Mouse (Mus musculus): ENCODE measurements around the gene Cbr4.

Gene Cbr4

DNA sequence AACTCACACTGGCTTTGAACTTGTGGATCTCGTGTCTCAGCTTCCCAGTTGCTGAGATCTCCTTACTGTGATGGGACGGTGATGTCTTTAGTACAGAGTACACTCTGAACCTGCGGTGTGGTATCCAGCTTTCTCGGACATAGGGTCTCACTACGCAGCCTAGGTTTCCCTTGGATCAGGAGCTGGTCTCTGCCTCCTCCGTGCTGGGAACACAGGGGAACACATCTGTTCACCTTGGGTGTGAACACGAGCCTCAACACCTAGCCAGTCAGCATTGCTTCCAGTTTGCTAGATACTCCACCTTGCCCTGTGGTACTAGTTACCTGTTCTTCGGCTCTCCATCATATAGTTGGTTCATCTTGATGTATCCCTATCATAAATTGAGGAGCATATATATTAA is 1.1 kb downstream of the Cbr4 start:
- no peak for DNase-seq (ENCODE audit: low read depth, low spot score)

GRCm38 (mm10) chr8:61497110-61497509 is 9.6 kb downstream of the Cbr4 start:
- no peak for DNase-seq (ENCODE audit: low read depth, low spot score)

GRCm38 (mm10) chr8:61499035-61499434 is 11.5 kb downstream of the Cbr4 start:
- DNase-seq (ENCODE audit: low read depth, low spot score): peak; percentile 34

- DNase-seq (ENCODE audit: low read depth, low spot score): no peak
Measured at GRCm38 (mm10) chr8:61500914-61501313, 13.4 kb downstream of the Cbr4 start.

DNA sequence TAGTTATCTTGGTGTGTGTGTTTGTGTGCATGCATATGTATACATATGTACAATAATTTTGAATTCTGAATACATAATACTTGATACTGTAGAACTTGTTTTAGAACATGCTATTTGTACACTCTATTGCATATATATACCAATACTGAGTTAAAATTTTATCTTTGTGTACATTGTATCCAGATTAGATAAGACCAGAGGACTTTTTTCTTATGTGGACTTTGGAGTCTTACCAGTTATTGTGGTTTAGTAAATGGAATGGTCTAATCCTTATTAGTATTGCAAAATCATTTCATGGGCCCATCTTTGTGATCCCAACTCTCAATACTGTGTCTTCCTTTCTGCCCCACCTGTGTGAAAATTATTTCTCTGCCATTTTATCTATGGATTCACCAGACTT is 14.7 kb downstream of the Cbr4 start:
- DNase-seq (ENCODE audit: low read depth, low spot score): no peak

DNA sequence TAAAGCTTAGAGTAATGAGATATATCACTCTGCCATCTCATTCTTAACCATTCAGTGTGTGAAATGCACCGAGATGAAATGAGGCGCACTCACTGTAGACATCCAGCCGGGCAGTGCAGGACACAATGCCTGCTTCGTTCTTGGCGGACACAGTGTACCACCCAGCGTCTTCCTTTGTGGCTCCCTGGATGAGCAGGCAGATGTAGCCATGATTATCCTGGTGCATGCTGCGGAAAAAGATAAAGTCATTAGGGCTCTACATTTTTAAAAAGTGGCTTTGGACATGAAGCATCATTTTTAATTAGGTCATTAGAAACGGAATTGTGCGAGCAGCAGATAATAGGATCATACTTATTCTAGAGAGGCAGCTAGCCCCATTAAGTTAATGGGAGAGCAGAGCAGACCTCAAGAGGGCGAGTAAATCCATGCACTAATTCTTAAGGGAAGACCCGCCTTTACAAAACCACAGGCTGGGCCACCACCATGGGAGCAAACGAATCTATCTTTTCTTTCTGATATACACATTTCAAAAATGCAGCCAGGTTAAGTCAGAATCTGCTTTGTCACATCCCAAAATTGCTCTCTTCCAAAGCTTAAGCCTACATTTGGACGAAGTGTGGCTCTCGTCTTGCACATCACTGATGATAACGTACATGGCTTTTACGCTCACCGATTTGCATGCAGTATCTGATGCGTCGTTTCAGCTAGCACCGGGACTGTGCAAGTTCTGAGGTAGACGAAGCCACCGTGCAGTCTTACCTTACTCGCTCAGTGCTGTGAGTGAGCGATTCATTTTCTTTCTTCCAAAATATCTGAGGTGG is 27.8 kb downstream of the Cbr4 start:
- no peak for DNase-seq (ENCODE audit: low read depth, low spot score)

DNA sequence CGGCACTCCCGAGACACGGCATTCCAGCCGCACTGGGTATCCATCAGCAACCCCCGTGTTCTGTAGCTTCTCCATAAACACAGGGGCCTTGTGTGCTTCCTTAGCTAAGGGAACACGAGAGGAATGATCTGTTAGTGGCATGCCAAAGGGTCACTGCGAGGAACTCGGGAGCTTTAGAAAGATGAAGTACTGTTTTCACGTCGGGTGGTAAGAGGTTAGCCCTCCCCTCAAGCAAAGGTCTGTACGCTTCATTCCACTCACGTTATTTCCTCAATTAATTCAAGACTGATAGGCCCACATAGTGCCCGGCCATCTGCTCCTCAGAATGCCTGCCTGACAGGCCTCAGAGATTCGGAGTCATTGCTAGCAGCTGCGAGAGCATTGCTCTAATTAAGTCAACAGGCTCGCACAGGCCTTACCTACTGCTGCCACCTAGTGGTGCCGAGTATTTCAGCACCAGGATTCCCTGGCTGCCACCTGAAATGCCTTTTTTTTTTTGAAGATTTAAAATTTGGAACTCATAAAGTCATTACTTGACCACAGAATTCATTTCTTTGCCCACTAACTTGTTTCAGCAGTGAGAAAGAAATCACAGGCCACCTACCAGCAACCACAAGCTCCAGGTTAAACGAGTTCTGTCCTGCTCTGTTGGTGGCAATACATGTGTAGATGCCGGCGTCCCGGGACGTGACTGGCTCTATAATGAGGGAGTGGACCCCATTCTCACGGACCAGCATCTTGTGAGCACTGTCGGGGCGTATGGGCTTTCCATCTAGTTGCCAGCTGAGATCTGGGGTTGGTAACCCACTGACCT is 28.6 kb downstream of the Cbr4 start:
- DNase-seq (ENCODE audit: low read depth, low spot score): peak; percentile 84

DNA sequence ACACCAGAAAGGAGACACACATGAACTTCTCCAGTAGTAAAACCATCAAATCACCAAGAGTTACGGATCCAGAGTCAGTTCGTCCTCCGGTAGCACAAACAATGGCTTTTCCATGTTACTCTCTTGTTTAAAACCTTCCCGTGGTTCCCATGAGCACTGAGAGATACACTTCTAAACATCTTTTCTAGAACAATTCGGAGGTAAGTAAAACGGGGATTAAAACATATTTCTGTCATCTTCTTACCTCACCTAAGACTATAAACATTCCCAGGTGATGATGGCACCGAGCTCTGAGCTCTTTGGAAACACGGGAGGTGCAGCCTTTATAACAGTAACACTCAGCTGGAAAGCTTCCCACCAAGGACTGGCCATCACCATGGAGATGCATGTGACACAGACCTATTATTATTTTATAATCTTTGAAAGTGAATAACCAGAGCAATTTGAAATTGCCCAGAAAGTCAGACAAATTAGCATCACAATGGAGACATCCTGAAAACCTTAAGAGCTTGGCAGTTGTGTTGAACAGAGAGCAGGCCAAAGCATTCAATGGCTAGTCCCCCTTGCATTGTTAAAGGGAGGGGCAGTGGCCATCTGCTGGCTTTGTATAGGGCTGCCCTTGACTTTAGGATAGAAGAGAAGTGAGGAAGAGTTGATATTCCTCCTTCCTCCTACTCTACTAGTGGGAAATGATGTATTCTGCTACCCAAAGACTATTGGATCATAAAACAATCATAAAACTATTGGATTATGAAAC is 29.4 kb downstream of the Cbr4 start:
- DNase-seq (ENCODE audit: low read depth, low spot score): no peak

GRCm38 (mm10) chr8:61517502-61518185 is 30.1 kb downstream of the Cbr4 start:
- DNase-seq (ENCODE audit: low read depth, low spot score): peak; percentile 48

- DNase-seq (ENCODE audit: low read depth, low spot score): peak; percentile 42
Measured at GRCm38 (mm10) chr8:61522132-61522531, 34.6 kb downstream of the Cbr4 start.

DNA sequence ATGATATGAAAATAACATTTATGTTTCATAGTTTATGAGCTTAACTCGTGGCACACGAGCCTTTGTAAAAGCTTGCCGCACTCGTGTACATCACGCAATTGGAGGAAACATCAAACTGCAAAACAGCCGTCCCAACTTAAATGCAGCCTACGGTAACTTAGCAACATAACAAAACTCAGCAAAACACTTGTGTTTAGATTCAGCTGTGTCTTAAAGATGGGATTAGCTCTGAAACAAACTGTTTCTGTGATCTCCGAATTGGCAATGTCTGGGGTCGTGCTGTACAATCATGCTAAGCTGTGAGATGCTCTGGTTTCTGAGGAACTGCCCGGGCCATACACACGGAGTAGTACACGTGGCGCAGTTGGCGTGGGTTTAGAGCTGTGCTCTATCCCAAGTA is 39.5 kb downstream of the Cbr4 start:
- DNase-seq (ENCODE audit: low read depth, low spot score): no peak

GRCm38 (mm10) chr8:61528197-61528596 is 40.7 kb downstream of the Cbr4 start:
- DNase-seq (ENCODE audit: low read depth, low spot score): no peak

GRCm38 (mm10) chr8:61528642-61529041 is 41.1 kb downstream of the Cbr4 start:
- no peak for DNase-seq (ENCODE audit: low read depth, low spot score)

- DNase-seq (ENCODE audit: low read depth, low spot score): no peak
Measured at GRCm38 (mm10) chr8:61531944-61532795, 44.6 kb downstream of the Cbr4 start.

DNA sequence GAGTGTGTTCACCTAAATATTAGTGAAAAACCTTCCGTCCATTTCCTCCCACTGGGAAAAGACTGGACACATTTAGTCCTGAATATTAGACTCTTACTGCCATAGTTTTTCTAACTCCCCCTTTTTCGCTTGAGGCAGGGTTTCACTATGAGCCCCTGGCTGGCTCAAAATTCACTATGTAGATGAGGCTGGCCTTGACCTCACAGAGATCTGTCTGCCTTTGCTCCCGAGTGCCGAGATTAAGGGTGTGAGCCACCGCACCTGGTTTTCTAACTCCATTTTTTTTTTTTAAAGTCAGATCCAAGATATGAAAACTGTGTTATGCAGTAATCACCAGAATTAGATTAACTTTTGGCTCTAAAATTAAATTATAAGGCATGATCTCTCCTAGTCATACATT is 45.3 kb downstream of the Cbr4 start:
- no peak for DNase-seq (ENCODE audit: low read depth, low spot score)

GRCm38 (mm10) chr8:61533356-61533926 is 45.9 kb downstream of the Cbr4 start:
- DNase-seq (ENCODE audit: low read depth, low spot score): no peak

DNA sequence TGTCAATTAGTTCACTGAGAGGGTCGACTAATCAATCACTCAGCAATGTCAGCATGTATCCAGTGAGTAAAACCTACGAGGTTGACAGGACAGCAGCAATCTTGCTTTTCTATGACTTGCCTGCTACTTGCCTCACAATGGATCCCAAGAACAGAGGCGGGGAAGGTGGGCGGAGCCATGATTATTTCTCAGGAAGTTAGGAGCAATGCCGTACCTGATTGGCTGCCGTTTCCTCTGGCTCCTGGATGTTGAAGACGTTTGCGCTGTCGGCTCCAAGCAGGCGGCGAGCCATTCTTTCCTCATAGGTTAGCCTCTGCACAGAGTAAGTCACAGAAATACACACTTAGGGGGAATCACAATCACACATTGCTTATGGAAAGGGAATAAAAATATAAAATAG is 47.9 kb downstream of the Cbr4 start:
- DNase-seq (ENCODE audit: low read depth, low spot score): no peak

DNA sequence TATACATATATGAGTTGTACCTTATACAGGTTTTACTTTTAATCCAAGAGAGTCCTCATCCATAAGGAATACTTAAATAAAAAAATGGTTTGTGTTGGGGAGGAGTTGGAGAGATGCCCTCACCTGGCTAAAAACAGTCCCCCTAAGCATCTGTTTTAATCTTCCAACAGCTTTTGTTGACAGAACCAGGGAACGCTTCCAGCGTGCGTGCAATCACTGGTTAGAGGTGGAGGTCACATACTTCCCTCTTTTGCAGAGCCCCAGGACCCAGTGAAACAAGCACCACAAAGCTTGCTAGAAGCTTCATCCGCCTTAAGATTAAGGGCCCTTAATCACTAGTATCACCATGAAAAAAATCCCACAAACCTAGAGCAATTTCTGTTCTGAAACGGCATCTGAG is 49.9 kb downstream of the Cbr4 start:
- no peak for DNase-seq (ENCODE audit: low read depth, low spot score)

GRCm38 (mm10) chr8:61539828-61540500 is 52.4 kb downstream of the Cbr4 start:
- peak; percentile 91 for DNase-seq (ENCODE audit: low read depth, low spot score)

- no peak for DNase-seq (ENCODE audit: low read depth, low spot score)
Measured at GRCm38 (mm10) chr8:61549585-61549984, 62.1 kb downstream of the Cbr4 start.

Measured in CD4-positive, CD25-positive, alpha-beta regulatory T cell, adult 2 months (primary cell).